Mouse (Mus musculus): Measurements from ENCODE around the gene Npas4. TPM values are rescaled to one million over a fixed set of nuclear protein-coding genes. Genes with fewer than 3 reads are reported as not detected.

Npas4 gene
- polyA plus RNA-seq (2012; rRNA removed) = 2.8 and 4.2 TPM in 2 replicates

DNA sequence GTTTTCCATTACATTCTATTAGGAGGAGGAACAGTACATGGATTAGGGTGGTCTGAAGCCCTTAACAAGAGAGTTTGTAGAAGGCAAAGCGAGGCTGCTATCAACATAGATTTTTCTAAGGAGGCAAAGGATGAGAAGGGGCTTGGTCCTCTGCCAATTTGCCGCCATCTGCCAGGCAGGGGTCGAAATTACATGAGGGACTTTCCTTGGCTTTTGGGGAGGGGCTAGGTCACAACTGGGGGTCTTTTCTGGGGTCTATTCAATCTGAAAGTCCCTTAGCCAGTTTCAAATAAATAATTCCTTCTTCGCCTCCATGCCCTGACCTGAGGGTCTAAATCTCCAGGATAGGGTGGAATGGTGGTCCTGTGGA lies at the start of gene Npas4:
Gene Npas4 (minus strand): TSS at position 61 of the 370 bp plus-strand sequence.

DNA sequence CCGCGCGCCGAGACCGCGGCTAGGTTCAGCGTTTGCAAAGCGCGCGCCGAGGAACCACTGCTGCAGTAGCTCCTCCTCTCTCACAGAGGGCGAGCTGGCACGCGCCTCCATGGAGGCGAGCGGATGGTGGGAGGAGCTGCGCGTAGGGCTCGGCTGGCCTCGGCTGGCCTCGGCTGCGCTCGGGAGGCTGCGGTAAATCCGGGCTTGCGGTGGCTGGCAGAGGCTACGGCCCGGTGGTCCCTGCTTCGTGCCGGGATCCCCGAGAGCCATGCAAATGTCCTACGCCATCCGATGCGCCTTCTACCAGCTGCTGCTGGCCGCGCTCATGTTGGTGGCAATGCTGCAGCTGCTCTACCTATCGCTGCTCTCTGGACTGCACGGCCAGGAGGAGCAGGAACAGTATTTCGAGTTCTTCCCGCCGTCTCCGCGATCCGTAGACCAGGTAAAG lies 48.6 kb upstream of the Npas4 start, which contains the start of the genes B4gat1 and AC124502.3:
Gene B4gat1 (plus strand): TSS at position 118 of the 448 bp plus-strand sequence.
Gene AC124502.3 (plus strand): TSS at position 183 of the 448 bp plus-strand sequence.

DNA sequence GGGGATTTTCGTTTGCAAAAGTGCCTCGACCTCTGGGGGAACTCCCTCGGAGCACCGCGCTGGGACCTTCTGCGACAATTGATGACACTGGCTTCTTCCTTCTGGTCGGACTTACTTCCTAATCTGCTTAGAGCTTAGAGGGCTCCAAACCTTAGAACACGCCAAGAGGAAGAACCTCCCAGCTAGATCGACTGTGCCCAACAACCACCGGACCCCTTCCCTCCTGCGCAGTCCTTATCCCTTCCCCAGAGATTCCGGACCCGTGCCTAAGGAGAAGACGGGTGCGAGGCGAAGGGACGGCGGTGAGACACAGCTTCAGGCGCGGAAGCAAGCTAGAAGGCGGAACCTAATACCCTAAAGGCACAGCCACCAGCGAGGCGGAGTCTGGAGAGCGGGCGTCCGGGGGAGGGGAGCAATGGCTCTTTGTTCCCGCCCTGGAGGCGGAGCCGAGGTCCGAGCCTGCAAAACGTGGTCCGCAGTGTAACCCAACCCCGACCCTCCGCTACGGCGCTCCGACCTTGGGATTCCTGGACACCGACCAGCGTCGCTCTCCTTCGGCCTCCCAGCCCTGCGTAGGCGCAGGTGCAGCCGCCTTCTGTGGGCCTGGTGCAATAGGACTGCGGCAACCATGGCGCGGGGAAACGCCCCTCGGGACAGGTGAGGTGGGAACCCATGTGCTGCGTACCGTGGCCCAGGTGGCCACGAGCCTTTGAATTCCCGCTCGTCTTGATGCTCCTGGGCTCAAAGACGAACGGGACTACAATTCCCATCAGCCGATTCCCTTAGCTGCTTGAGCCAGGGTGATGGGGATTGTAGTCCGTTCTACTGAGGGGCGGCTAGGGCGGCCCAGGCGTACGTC lies 33.7 kb upstream of the Npas4 start, which contains the start of gene Slc29a2:
Gene Slc29a2 (plus strand): TSS at position 240 of the 859 bp plus-strand sequence.

DNA sequence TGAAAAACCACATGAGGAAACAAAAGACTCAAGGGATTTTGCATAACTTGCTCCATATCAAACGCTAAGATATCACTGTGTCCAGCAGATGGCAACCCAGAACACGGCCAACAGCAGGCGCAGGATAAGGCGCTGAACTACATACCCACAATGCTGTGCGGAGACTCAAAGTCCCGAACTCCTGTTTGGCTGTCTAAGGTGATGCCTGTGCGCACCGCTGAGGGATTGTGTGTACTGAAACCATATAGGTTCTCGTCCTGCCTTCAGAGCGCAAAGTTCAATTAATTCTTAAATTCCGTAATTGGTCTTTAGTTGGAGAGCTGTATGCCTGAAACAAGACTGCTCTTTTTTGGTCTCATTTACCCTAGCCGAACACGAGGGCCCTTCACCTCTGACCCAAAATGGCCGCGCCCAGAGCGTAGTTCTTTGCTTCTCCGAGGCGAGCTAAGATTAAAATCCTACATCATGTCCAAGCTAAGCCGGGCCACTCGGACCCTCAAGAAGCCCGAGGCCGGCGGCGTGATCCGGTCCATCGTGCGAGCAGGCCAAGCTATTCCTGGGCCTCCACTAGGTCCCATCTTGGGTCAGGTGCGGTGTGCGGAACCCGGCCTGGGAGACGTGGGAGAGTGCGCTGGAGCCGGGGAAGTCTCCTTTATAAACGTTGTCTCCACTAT lies 28.1 kb downstream of the Npas4 start, which contains the start of gene Mrpl11:
Gene Mrpl11 (plus strand): TSS at position 220 of the 674 bp plus-strand sequence.

DNA sequence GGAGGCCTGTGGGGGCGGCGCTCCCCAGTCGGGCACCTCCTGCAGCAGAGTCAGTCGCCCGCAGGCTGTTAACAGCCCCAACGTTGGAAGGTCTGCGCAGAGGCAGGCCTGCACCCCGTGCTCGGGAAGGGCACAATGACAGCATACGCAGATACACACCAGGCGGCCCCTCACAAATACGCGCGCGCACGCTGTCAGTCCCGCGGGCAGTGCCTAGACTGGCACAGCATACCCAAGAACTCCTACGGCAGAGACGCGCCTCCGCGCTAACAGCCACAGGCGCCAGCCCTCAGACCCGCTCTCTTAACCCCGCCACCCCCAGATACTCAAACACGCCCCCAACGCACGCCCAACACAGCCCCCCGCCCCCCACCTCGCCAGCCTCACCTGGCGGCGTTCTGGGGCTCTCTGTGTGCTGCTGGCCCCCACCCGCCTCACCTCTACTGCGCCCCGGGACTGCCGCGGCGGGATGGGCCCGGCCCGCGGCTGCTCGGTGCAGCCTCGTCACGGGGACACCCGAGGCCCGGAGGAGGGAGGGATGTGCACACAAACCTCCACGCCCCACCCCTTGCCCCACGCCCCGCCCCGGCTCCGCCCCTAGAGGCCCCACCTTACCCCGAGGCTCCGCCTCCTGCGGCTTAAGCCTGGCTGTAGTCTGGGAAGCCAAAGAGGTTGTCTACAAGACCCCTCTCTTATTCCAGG lies 47.4 kb downstream of the Npas4 start, which contains the start of gene Peli3:
Gene Peli3 (minus strand): TSS at position 577 of the 702 bp plus-strand sequence.

Other genes starting within 250 kb of the Npas4 start
- gene Rbm4b, start 233.8 kb downstream of the Npas4 start, polyA plus RNA-seq (2012; rRNA removed) = 14.7 and 16.6 TPM in 2 replicates
- 45.2 and 82.8 TPM in 2 replicates for gene Rbm4, start 196.4 kb downstream of the Npas4 start, polyA plus RNA-seq (2012; rRNA removed)
- 22.3 and 49.8 TPM in 2 replicates for gene Gm21992, start 178.7 kb downstream of the Npas4 start, polyA plus RNA-seq (2012; rRNA removed)
- gene Rbm14, start 178.7 kb downstream of the Npas4 start, polyA plus RNA-seq (2012; rRNA removed) = 124 and 130 TPM in 2 replicates
- 48.6 and 71.6 TPM in 2 replicates for gene Ccs, start 151.0 kb downstream of the Npas4 start, polyA plus RNA-seq (2012; rRNA removed)
- 0.29 and 0.47 TPM in 2 replicates for gene Ccdc87, start 150.9 kb downstream of the Npas4 start, polyA plus RNA-seq (2012; rRNA removed)
- gene Ctsf, start 135.2 kb downstream of the Npas4 start, polyA plus RNA-seq (2012; rRNA removed) = 443 and 448 TPM in 2 replicates
- gene Actn3, start 112.4 kb downstream of the Npas4 start, polyA plus RNA-seq (2012; rRNA removed) = 3.2 and 3.8 TPM in 2 replicates
- gene Zdhhc24, start 111.6 kb downstream of the Npas4 start, polyA plus RNA-seq (2012; rRNA removed) = 50.8 and 63.0 TPM in 2 replicates
- 9.8 and 13.1 TPM in 2 replicates for gene Bbs1, start 83.7 kb downstream of the Npas4 start, polyA plus RNA-seq (2012; rRNA removed)
- 158 and 220 TPM in 2 replicates for gene Dpp3, start 62.0 kb downstream of the Npas4 start, polyA plus RNA-seq (2012; rRNA removed)
- 12.9 and 17.8 TPM in 2 replicates for gene Peli3, start 47.2 kb downstream of the Npas4 start, polyA plus RNA-seq (2012; rRNA removed)
- 16.6 and 19.4 TPM in 2 replicates for gene Mrpl11, start 28.2 kb downstream of the Npas4 start, polyA plus RNA-seq (2012; rRNA removed)
- 22.3 and 29.6 TPM in 2 replicates for gene Slc29a2, start 33.5 kb upstream of the Npas4 start, polyA plus RNA-seq (2012; rRNA removed)
- 69.6 and 74.6 TPM in 2 replicates for gene B4gat1, start 48.5 kb upstream of the Npas4 start, polyA plus RNA-seq (2012; rRNA removed)
- gene AC124502.3, start 48.6 kb upstream of the Npas4 start, polyA plus RNA-seq (2012; rRNA removed) = 1.6 and 2.1 TPM in 2 replicates
- gene Brms1, start 51.0 kb upstream of the Npas4 start, polyA plus RNA-seq (2012; rRNA removed) = 33.0 and 36.1 TPM in 2 replicates
- gene Rin1, start 60.2 kb upstream of the Npas4 start, polyA plus RNA-seq (2012; rRNA removed) = 18.2 and 24.3 TPM in 2 replicates
- gene Cd248, start 77.8 kb upstream of the Npas4 start, polyA plus RNA-seq (2012; rRNA removed) = 31.1 and 41.1 TPM in 2 replicates
- 8.9 and 12.9 TPM in 2 replicates for gene Tmem151a, start 95.2 kb upstream of the Npas4 start, polyA plus RNA-seq (2012; rRNA removed)
- gene Yif1a, start 98.2 kb upstream of the Npas4 start, polyA plus RNA-seq (2012; rRNA removed) = 166 and 167 TPM in 2 replicates
- 14.4 and 14.6 TPM in 2 replicates for gene Cnih2, start 108.2 kb upstream of the Npas4 start, polyA plus RNA-seq (2012; rRNA removed)
- gene Rab1b, start 116.8 kb upstream of the Npas4 start, polyA plus RNA-seq (2012; rRNA removed) = 228 and 236 TPM in 2 replicates
- gene Klc2, start 128.2 kb upstream of the Npas4 start, polyA plus RNA-seq (2012; rRNA removed) = 184 and 197 TPM in 2 replicates

Data from ovary, adult 2 months (tissue).